ENCODE assay signal across 23 mouse cellular contexts in genomic region chr8:123722245-123722644, GRCm38 (mm10).
A peak's percentile ranks its signal among the peaks of the same experiment; 100 is the strongest.
DNase-seq lines count a peak whose midpoint lies in the region; ATAC-seq and TF ChIP-seq lines count a peak whose summit lies in the region.
"Had no signal": no experiment of that assay in that cellular context is flagged by ENCODE, and none has a peak within 500 bp of the region (broad histone marks: within the 10 kb centered on the region; RNA-seq: fewer than 3 reads in every experiment).

No protein-coding gene starts in this region.

- no peak overlapping the region for H3K9ac ChIP-seq in liver, embryonic 12.5 days
- H3K9ac ChIP-seq in stomach, postnatal 0 days (ENCODE audit: low read length): no peak overlapping the region
- H3K9ac ChIP-seq: embryonic facial prominence, embryonic 13.5 days; forebrain, embryonic 15.5 days; hindbrain, embryonic 12.5 days; midbrain, embryonic 15.5 days had no signal

- no peak overlapping the region for H3K4me3 ChIP-seq in liver, embryonic 12.5 days
- no peak overlapping the region for H3K4me3 ChIP-seq in stomach, postnatal 0 days (ENCODE audit: low read depth, low read length)
- H3K4me3 ChIP-seq: embryonic facial prominence, embryonic 13.5 days; forebrain, embryonic 15.5 days; hindbrain, embryonic 12.5 days; left cerebral cortex, adult 2 months; limb, embryonic 10.5 days; megakaryocyte, embryonic 14.5 days; midbrain, embryonic 15.5 days; myocyte had no signal

- peaks cover 53% of the 10 kb centered on the region for H3K4me1 ChIP-seq in liver, embryonic 12.5 days
- 0 out of 2 replicates have a peak, but pooled peaks cover 3% of the 10 kb centered on the region for H3K4me1 ChIP-seq in stomach, postnatal 0 days (replicated peaks; ENCODE audit: control insufficient read depth, insufficient read depth)
- H3K4me1 ChIP-seq: midbrain, embryonic 15.5 days had no signal

- WGBS in liver, embryonic 12.5 days (ENCODE audit: insufficient replicate concordance): 71% methylated on average over 5 of the region's 5 CpGs
- WGBS in stomach, postnatal 0 days: 89% methylated on average over 5 of the region's 5 CpGs

- H3K4me2 ChIP-seq in liver, embryonic 12.5 days: no peak overlapping the region
- H3K4me2 ChIP-seq in stomach, postnatal 0 days (replicated peaks; ENCODE audit: low read depth): no peak overlapping the region
- H3K4me2 ChIP-seq: embryonic facial prominence, embryonic 13.5 days; forebrain, embryonic 15.5 days; hindbrain, embryonic 12.5 days; midbrain, embryonic 15.5 days had no signal

- TF ChIP-seq EP300 in stomach, postnatal 0 days (optimal IDR thresholded peaks at IDR 0.05): no peak

- TF ChIP-seq CTCF in stomach, postnatal 0 days (IDR thresholded peaks at IDR 0.05; ENCODE audit: low read depth): no peak

- DNase-seq in heart, adult 11 months: peak; percentile 66
- no peak for DNase-seq in heart, postnatal 4 days
- peak; percentile 96 for DNase-seq in R1 (ENCODE audit: low read depth, low spot score)
- no peak for DNase-seq in stomach, postnatal 0 days (ENCODE audit: low spot score)
- DNase-seq in adrenal gland, postnatal 4 days (ENCODE audit: low spot score in 2 of 2): no peak
- no peak for DNase-seq in adrenal gland, postnatal 10 days
- DNase-seq: adrenal gland, postnatal 25 days; cerebellum, adult 9-10 months; gastrocnemius, postnatal 25 days; kidney, adult 8-10 months; kidney, postnatal 14 days; lung, postnatal 10 days had no signal

- no peaks in the 10 kb centered on the region for H3K36me3 ChIP-seq in liver, embryonic 12.5 days
- H3K36me3 ChIP-seq in stomach, postnatal 0 days (ENCODE audit: control insufficient read depth, insufficient read depth, low read length): no peaks in the 10 kb centered on the region
- H3K36me3 ChIP-seq: embryonic facial prominence, embryonic 13.5 days; forebrain, embryonic 15.5 days; hindbrain, embryonic 12.5 days; limb, embryonic 10.5 days; midbrain, embryonic 15.5 days had no signal

- ATAC-seq in liver, embryonic 12.5 days: peak; percentile 78
- peak; percentile 38; the same call in 1 of the 2 replicates for ATAC-seq in stomach, postnatal 0 days (ENCODE audit: low FRiP score, low TSS enrichment)
- no peak for ATAC-seq in megakaryocyte, adult 5-6 weeks (ENCODE audit: poor library complexity, severe bottlenecking)
- ATAC-seq: CD4-positive, CD25-positive, alpha-beta regulatory T cell, adult 4 months; forebrain, embryonic 15.5 days; midbrain, embryonic 15.5 days had no signal

- H3K9me3 ChIP-seq in liver, embryonic 12.5 days (replicated peaks): no peaks in the 10 kb centered on the region
- H3K9me3 ChIP-seq in stomach, postnatal 0 days (ENCODE audit: control insufficient read depth, low read length): no peaks in the 10 kb centered on the region
- H3K9me3 ChIP-seq: embryonic facial prominence, embryonic 13.5 days; forebrain, embryonic 15.5 days; hindbrain, embryonic 12.5 days; limb, embryonic 10.5 days; megakaryocyte, embryonic 14.5 days; midbrain, embryonic 15.5 days had no signal

- H3K27me3 ChIP-seq in liver, embryonic 12.5 days (replicated peaks): peaks cover 12% of the 10 kb centered on the region; the same call in 1 of the 2 replicates
- no peaks in the 10 kb centered on the region for H3K27me3 ChIP-seq in stomach, postnatal 0 days (ENCODE audit: control insufficient read depth, insufficient read depth, low read length)
- H3K27me3 ChIP-seq: embryonic facial prominence, embryonic 13.5 days; forebrain, embryonic 15.5 days; midbrain, embryonic 15.5 days had no signal

- no peak overlapping the region for H3K27ac ChIP-seq in liver, embryonic 12.5 days
- H3K27ac ChIP-seq in stomach, postnatal 0 days (replicated peaks): no peak overlapping the region
- H3K27ac ChIP-seq: embryonic facial prominence, embryonic 13.5 days; forebrain, embryonic 15.5 days; hindbrain, embryonic 12.5 days; left cerebral cortex, adult 2 months; limb, embryonic 10.5 days; midbrain, embryonic 15.5 days had no signal

Comparison
In these comparisons a context has a peak if more than half of its experiments do, and no peak if none do; other contexts are left out.
1. DNase-seq: peak in heart, adult 11 months (single experiment) and R1 (single experiment); none in heart, postnatal 4 days (single experiment), stomach, postnatal 0 days (single experiment), adrenal gland, postnatal 4 days (0 of 2) and adrenal gland, postnatal 10 days (single experiment).